Mouse (Mus musculus) limb, embryonic 12.5 days (tissue): ENCODE results near the gene Snrpd3. TPM values are rescaled to one million over a fixed set of nuclear protein-coding genes. Genes with fewer than 3 reads are reported as not detected.
"Not testable (repeated sequence)": the region's sequence is repeated elsewhere in the genome, so short reads cannot be mapped to it uniquely, and the experiment has no call there.

Experiments used
- ATAC-seq: fragments of 200-750 bp; cut with Nextera tagmentation; 2 replicates; pipeline ENCODE4 v1.8.0; 2017; ENCODE audit warnings: low read depth, moderate TSS enrichment; ENCODE audit not compliant: insufficient number of reproducible peaks, insufficient read depth, low FRiP score, low TSS enrichment
- H3K27ac ChIP-seq: fragments of 300-500 bp; sonication (generic); 2 replicates; pipeline ENCODE4 v1.5.1; 2016; ENCODE audit warnings: mild to moderate bottlenecking, moderate library complexity
- H3K27me3 ChIP-seq: fragments of 300-500 bp; sonication (generic); 2 replicates; pipeline ENCODE4 v1.6.1; 2016; ENCODE audit warnings: mild to moderate bottlenecking, moderate library complexity
- H3K36me3 ChIP-seq: fragments of 300-500 bp; sonication (generic); 2 replicates; pipeline ENCODE4 v1.6.1; 2016; ENCODE audit warnings: mild to moderate bottlenecking, moderate library complexity
- H3K4me1 ChIP-seq: fragments of 300-500 bp; sonication (generic); replicated peaks from 2 replicates; pipeline ENCODE4 v1.6.1; 2016
- H3K4me2 ChIP-seq: fragments of 300-500 bp; sonication (generic); 2 replicates; pipeline ENCODE4 v1.6.1; 2016; ENCODE audit warnings: mild to moderate bottlenecking, moderate library complexity
- H3K4me3 ChIP-seq: fragments of 300-500 bp; sonication (generic); replicated peaks from 2 replicates; pipeline ENCODE4 v1.5.1; 2016; ENCODE audit warnings: mild to moderate bottlenecking
- H3K9ac ChIP-seq: fragments of 300-500 bp; sonication (generic); replicated peaks from 2 replicates; pipeline ENCODE4 v1.6.1; 2016; ENCODE audit warnings: mild to moderate bottlenecking, moderate library complexity
- H3K9me3 ChIP-seq: fragments of 300-500 bp; sonication (generic); 2 replicates; pipeline ENCODE4 v1.6.1; 2016; ENCODE audit warnings: mild to moderate bottlenecking, moderate library complexity
- WGBS: fragments of 180-500 bp; shearing (Covaris S2); methylation state at CpG from one replicate; pipeline ENCODE4 v1.1.7; 2016; 5-methylcytosine and 5-hydroxymethylcytosine counted together
- polyA plus RNA-seq: library from polyadenylated mRNA; unstranded; fragments of >200 nt; fragmentation: Nextera tagmentation; extraction: Ambion mirVana; gene quantifications from 2 replicates; pipeline ENCODE4 v1.2.1, GENCODE M21; 2016

The Snrpd3 gene
- polyA plus RNA-seq, 1 experiment from 2014 or later: 203 TPM

DNA sequence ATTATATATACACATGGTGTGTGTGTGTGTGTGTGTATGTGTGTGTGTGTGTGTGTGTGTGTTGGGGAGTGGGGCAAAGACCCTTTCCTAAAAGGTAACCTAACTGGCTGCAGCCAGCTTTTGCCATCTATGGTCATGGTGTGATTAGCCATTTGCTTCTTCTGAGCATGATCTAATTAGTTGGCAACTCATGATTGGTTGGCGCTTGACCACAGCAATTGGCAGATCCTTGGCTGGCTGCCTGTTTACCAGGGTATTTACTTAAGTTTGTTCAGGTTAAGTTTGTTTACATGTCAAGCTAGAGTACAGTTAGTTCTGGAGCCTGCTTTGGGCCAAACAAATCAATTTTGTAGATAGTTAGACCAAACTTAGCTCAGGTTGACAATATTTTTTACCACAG is 15.7 kb upstream of the Snrpd3 start:
- WGBS: 87% methylated on average over 1 of the region's 1 CpGs
- Histone ChIP-seq H3K27ac (no peak overlapping the region), H3K27me3 (no peaks in the 10 kb centered on the region), H3K9ac (no peak overlapping the region), H3K9me3 (no peaks in the 10 kb centered on the region), H3K4me1 (no peaks in the 10 kb centered on the region), H3K4me3 (no peak overlapping the region), H3K36me3 (peaks cover 9% of the 10 kb centered on the region; the same call in 1 of the 2 replicates), H3K4me2 (no peak overlapping the region)
- no peak for ATAC-seq

DNA sequence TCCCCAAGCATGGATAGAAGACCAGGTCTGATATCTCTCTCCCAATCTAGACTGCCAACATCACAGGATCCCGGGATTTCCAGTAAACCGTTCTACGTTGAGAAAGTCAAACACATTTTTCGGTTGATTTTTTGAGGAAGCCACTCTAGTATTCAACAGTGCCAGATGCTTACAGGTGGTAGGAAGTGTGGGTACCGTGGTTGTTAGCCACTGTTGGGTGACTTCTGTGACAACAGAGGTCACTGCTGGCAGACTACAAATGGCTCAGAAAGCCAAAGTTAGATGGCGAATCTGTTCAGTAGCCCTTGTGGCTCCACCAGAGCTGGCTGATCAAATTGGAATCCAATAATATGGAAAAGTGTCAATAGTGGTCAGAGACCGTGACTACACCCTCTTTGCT is 13.7 kb upstream of the Snrpd3 start:
- 94% methylated on average over 7 of the region's 7 CpGs for WGBS

DNA sequence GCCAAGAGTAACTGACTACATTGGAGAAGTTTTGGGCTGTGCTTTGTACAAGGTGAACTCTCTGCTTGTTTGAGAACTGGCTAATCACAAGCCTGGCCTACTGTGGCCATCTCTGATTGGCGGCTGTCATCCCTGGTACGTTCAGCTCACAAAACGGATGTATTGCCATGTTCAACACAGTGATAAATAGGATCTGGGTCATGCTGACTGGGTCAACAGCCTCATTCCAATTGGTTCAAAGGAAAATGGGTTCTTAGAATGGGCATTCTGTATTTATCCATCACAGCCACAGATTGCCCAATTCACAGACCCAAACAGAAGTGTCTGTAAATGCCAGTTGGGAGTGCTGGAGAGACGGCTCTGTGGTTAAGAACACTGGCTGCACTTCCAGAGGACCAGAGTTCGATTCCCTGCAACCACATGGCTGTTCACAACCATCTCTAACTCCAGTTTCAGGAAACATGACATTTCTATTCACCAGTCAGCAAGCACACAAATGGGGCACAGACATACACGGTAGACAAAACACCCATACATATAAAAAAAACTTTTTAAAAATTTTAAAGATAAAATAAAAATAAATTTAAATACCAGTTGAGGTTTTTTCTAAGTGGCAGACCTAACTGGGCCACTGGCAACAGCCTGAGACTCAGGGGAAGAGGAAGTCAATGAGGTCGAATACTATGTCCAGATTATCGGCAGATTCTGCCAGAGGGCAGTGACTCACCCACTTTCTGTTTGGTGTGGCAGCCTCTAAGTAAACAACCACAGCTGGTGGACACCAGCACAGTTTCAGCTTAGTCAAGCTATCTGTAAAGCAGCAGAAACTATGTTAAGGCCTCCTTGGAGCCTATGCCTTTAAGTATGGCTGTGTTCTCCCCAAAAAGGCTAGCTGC is 12.9 kb upstream of the Snrpd3 start:
- Histone ChIP-seq H3K36me3 (peaks cover 37% of the 10 kb centered on the region), H3K9me3 (no peaks in the 10 kb centered on the region), H3K9ac (no peak overlapping the region), H3K4me1 (no peaks in the 10 kb centered on the region), H3K27ac (no peak overlapping the region), H3K4me2 (no peak overlapping the region), H3K4me3 (no peak overlapping the region), H3K27me3 (no peaks in the 10 kb centered on the region)
- WGBS: 84% methylated on average over 8 of the region's 8 CpGs
- ATAC-seq: no peak

More for the DNA sequence above, 13.7 kb upstream of the Snrpd3 start:
- no peaks in the 10 kb centered on the region for H3K4me1 ChIP-seq
- no peak overlapping the region for H3K9ac ChIP-seq
- no peaks in the 10 kb centered on the region for H3K27me3 ChIP-seq
- H3K9me3 ChIP-seq: no peaks in the 10 kb centered on the region
- no peak for ATAC-seq
- no peak overlapping the region for H3K4me2 ChIP-seq
- H3K4me3 ChIP-seq: no peak overlapping the region
- H3K27ac ChIP-seq: no peak overlapping the region
- peaks cover 29% of the 10 kb centered on the region for H3K36me3 ChIP-seq

DNA sequence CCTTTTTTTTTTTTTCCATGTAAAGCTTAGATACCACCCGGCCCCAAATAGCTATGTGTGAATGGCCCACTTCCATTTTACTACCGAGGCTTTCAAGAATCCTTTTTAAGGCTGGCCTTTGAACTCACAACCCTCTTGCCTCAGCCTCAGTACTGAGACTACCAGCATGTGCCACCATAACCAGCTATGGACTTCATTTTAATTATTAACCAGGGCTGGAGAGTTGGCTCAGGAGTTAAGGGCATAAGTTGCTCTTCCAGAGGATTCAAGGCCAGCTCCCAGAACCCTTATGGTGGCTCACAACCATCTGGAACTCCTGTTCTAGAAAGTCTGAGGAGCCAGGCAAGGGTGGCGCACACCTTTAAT is 12.2 kb upstream of the Snrpd3 start:
- no peaks in the 10 kb centered on the region for H3K27me3 ChIP-seq
- ATAC-seq: no peak
- H3K4me3 ChIP-seq: no peak overlapping the region
- H3K9me3 ChIP-seq: no peaks in the 10 kb centered on the region
- H3K4me2 ChIP-seq: no peak overlapping the region
- H3K9ac ChIP-seq: no peak overlapping the region
- peaks cover 43% of the 10 kb centered on the region for H3K36me3 ChIP-seq
- H3K27ac ChIP-seq: no peak overlapping the region
- no peaks in the 10 kb centered on the region for H3K4me1 ChIP-seq
- 67% methylated on average over 3 of the region's 3 CpGs for WGBS

DNA sequence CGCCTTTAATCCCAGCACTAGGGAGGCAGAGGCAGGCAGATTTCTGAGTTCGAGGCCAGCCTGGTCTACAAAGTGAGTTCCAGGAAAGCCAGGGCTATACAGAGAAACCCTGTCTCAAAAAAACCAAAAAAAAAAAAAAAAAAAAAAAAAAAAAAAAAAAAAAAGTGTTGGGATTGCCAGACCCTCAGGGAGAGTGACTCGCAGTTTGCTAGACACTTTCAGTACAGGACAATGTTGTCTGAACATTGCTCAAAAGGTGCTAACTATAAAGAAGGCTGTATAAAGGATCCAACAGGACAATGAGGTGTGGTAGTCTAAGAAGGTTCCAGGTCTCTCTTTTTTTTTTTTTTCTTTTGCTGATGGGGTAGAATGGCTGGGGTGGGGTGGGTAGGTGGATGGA is 11.4 kb upstream of the Snrpd3 start:
- not testable (repeated sequence) for H3K4me2 ChIP-seq, H3K4me3 ChIP-seq, H3K4me1 ChIP-seq, H3K9ac ChIP-seq, H3K27ac ChIP-seq, ATAC-seq, H3K27me3 ChIP-seq, H3K9me3 ChIP-seq
- H3K36me3 ChIP-seq: peaks cover 52% of the 10 kb centered on the region
- 89% methylated on average over 3 of the region's 3 CpGs for WGBS

DNA sequence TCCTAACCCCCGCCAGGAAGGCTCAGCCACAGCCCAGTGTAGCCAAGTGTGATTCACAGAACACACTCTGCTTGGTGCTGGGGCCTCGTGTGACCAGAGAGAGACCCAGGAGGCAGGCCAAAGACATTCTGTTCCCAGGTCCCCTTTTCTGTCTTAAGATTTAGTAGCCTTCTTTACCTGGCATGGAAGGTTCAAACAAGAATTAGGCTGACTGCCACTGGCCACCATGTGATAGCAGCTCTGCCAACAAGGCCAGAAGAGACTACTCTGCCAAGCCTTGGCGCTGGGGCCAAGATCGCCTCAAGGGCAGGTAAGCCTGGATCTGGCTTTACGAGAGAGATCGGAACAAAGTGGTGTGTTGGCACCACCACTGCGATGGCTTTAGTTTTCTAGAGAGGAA is 6.9 kb upstream of the Snrpd3 start:
- Histone ChIP-seq H3K9ac (no peak overlapping the region), H3K27ac (no peak overlapping the region), H3K4me1 (peaks cover 2% of the 10 kb centered on the region), H3K36me3 (peaks cover 68% of the 10 kb centered on the region), H3K27me3 (no peaks in the 10 kb centered on the region), H3K4me2 (no peak overlapping the region), H3K9me3 (no peaks in the 10 kb centered on the region), H3K4me3 (no peak overlapping the region)
- 93% methylated on average over 7 of the region's 7 CpGs for WGBS
- no peak for ATAC-seq

DNA sequence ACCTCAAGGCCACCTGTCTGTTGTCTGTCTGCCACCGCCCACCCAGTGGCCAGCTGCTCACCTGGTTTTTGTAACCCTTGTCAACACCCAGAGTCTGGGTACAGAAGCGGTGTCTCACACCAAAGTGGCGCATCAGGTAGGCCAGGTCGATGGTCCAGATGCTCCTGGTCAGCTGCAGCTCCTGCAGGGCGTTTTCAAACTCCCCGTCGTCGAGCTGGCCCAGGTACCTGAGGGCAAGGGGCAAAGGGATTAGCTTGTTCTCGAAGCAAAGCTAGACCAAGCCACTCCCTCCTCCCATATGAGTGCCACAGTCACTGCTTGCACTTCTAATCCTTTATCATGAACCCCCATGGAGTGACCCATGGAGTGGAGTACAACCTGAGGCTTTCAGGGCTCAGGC is 6.3 kb upstream of the Snrpd3 start:
- WGBS: 85% methylated on average over 9 of the region's 9 CpGs
- Histone ChIP-seq H3K27me3 (no peaks in the 10 kb centered on the region), H3K4me1 (peaks cover 8% of the 10 kb centered on the region), H3K9me3 (no peaks in the 10 kb centered on the region), H3K9ac (no peak overlapping the region), H3K4me3 (no peak overlapping the region), H3K27ac (no peak overlapping the region), H3K4me2 (no peak overlapping the region), H3K36me3 (peaks cover 68% of the 10 kb centered on the region)
- no peak for ATAC-seq

DNA sequence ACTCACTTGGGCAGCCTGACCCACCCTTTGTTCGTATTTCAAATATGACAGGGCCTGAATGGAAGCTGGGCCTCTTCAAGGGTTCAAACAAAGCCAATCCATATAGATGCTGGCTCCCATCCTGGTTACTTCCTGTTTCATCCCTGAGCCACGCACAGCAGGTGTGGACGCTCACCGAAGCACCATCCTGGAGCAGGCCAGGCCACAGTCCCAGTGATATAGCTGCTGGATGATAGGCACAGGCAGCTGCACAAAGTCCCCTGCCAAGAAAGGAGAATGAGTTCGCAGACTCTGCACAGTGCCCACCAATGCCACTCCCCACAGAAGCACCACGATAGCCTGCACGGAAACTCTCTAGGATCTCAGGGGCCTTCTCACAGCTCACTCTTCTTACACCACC is 5.5 kb upstream of the Snrpd3 start:
- peaks cover 61% of the 10 kb centered on the region for H3K36me3 ChIP-seq
- 94% methylated on average over 7 of the region's 7 CpGs for WGBS

DNA sequence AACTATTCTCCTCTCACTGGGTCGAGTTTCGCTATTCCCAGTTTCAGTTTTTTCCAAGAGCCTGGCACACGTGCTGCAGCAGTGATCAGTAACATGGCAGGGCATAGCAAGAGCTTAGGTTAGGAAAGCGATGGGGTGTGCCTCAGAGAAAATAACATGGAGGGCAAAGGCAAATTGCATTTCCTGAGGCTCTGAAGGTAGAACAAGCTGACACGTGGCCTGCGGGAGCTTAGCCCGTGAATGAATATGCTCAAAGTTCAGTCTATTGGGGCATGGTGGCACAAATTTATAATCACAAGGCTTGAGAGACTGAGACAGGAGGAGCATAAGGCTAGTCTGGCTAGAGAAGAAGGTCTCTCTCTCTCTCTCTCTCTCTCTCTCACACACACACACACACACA is 4.6 kb upstream of the Snrpd3 start:
- H3K36me3 ChIP-seq: peaks cover 52% of the 10 kb centered on the region
- no peak overlapping the region for H3K4me2 ChIP-seq
- no peak overlapping the region for H3K4me3 ChIP-seq
- no peak for ATAC-seq
- peaks cover 14% of the 10 kb centered on the region for H3K4me1 ChIP-seq
- no peaks in the 10 kb centered on the region for H3K27me3 ChIP-seq
- 92% methylated on average over 7 of the region's 7 CpGs for WGBS
- H3K9me3 ChIP-seq: no peaks in the 10 kb centered on the region
- H3K27ac ChIP-seq: no peak overlapping the region
- H3K9ac ChIP-seq: no peak overlapping the region

More for the DNA sequence above, 5.5 kb upstream of the Snrpd3 start:
- H3K27ac ChIP-seq: no peak overlapping the region
- no peak for ATAC-seq
- H3K9me3 ChIP-seq: no peaks in the 10 kb centered on the region
- peaks cover 14% of the 10 kb centered on the region for H3K4me1 ChIP-seq
- no peaks in the 10 kb centered on the region for H3K27me3 ChIP-seq
- no peak overlapping the region for H3K4me2 ChIP-seq
- H3K4me3 ChIP-seq: no peak overlapping the region
- H3K9ac ChIP-seq: no peak overlapping the region

DNA sequence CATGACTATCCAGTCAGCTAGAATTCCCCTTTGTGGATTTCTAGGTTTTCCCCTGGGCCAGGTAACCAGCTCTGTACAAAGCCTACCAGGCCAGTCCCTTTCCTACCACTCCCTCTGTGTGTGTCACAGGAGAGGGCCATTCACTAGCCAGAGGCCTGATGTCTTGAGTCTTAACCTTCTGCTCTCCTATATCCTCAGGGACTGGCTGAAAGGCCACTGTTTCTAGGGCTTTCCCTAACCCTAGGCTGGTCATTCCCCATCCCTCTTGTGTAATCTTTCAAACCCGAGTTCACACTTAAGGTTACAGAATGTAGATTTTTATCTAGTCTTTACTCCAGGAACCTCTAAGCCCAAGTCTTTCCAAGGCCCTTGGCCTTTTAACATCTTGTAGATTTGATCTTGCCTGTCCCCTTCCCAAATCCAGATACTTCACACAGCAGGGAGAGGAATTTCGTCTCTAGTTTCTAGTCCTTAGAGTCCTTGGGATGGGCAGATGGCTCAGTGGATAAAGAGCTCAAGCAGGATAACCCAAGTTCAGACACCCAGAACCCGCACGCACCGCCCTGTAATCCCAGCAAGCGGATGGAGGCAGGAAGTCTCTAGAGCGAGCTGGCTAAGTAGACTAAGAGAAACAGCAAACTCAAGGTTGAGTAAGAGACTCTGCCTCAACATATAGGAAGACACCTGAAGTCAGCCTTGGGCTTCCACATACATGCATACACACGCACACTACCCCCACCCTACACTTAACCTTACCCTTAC is 3.9 kb upstream of the Snrpd3 start:
- H3K4me1 ChIP-seq: peaks cover 15% of the 10 kb centered on the region
- H3K36me3 ChIP-seq: peaks cover 46% of the 10 kb centered on the region
- no peaks in the 10 kb centered on the region for H3K27me3 ChIP-seq
- H3K4me2 ChIP-seq: no peak overlapping the region
- 91% methylated on average over 8 of the region's 8 CpGs for WGBS
- no peak overlapping the region for H3K27ac ChIP-seq
- H3K4me3 ChIP-seq: no peak overlapping the region
- no peaks in the 10 kb centered on the region for H3K9me3 ChIP-seq
- ATAC-seq: no peak
- H3K9ac ChIP-seq: no peak overlapping the region

DNA sequence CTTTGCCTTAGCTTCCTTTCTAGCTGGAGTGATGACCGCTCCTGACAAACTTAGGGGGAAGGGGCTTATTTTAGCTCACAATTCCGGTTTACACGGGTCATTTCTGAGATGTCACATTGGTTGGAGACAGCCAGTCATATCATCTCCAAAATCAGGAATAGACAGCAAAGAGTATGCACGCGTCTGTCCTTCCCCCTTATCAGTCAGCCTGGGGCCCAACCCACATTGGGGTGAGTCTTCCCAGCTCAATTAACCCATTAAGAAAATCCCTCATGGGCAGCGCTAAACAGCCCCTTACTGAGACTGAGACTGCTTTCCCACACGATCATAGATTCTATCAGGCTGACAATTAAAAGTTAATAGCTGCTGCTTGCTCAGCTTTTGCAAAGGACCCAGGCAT is 3.0 kb upstream of the Snrpd3 start:
- Histone ChIP-seq H3K9ac (no peak overlapping the region), H3K36me3 (peaks cover 39% of the 10 kb centered on the region), H3K27ac (no peak overlapping the region), H3K4me2 (no peak overlapping the region), H3K4me3 (no peak overlapping the region), H3K9me3 (no peaks in the 10 kb centered on the region), H3K27me3 (no peaks in the 10 kb centered on the region), H3K4me1 (peaks cover 23% of the 10 kb centered on the region)
- WGBS: 71% methylated on average over 7 of the region's 7 CpGs
- no peak for ATAC-seq
